Mouse (Mus musculus) CD4-positive helper T cell, adult 2 months (primary cell): ENCODE results near the gene Gm45837.
A peak's percentile ranks its signal among the peaks of the same experiment; 100 is the strongest.

Experiments used
- DNase-seq: peaks from one replicate; pipeline ENCODE4 v3.0.0-alpha.2; 2012; ENCODE audit warnings: low read depth, missing footprints, low spot score

Gm45837 gene

GRCm38 (mm10) chr7:101391909-101392479, 18.7 kb upstream of the Gm45837 start:
- DNase-seq, result no peak

- no peak for DNase-seq
Observed at GRCm38 (mm10) chr7:101393015-101393414, 17.7 kb upstream of the Gm45837 start.

- DNase-seq, result no peak
Observed at GRCm38 (mm10) chr7:101393694-101394504, 16.8 kb upstream of the Gm45837 start.

- DNase-seq, result no peak
Observed at GRCm38 (mm10) chr7:101394569-101394968, 16.1 kb upstream of the Gm45837 start.

GRCm38 (mm10) chr7:101395471-101395870, 15.2 kb upstream of the Gm45837 start:
- no peak for DNase-seq

GRCm38 (mm10) chr7:101397175-101397574, 13.5 kb upstream of the Gm45837 start:
- DNase-seq, result no peak

GRCm38 (mm10) chr7:101401510-101401909, 9.2 kb upstream of the Gm45837 start:
- DNase-seq, result no peak

GRCm38 (mm10) chr7:101403831-101404230, 6.9 kb upstream of the Gm45837 start:
- no peak for DNase-seq

GRCm38 (mm10) chr7:101412796-101413195, 2.1 kb downstream of the Gm45837 start:
- DNase-seq, result peak; percentile 81

GRCm38 (mm10) chr7:101414209-101414608, 3.5 kb downstream of the Gm45837 start:
- DNase-seq, result peak; percentile 35

- no peak for DNase-seq
Observed at GRCm38 (mm10) chr7:101414661-101415511, 4.2 kb downstream of the Gm45837 start.

GRCm38 (mm10) chr7:101415512-101416100, 4.9 kb downstream of the Gm45837 start:
- no peak for DNase-seq

- DNase-seq, result no peak
Observed at GRCm38 (mm10) chr7:101416391-101416790, 5.7 kb downstream of the Gm45837 start.

- peak; percentile 43 for DNase-seq
Observed at GRCm38 (mm10) chr7:101419013-101419770, 8.5 kb downstream of the Gm45837 start.

- DNase-seq, result no peak
Observed at GRCm38 (mm10) chr7:101421529-101421928, 10.8 kb downstream of the Gm45837 start, which contains the start of gene Pde2a. Gene Pde2a (plus strand): TSS chr7:101421691.

GRCm38 (mm10) chr7:101422069-101422468, 11.4 kb downstream of the Gm45837 start:
- no peak for DNase-seq

- DNase-seq, result no peak
Observed at GRCm38 (mm10) chr7:101422646-101423045, 12.0 kb downstream of the Gm45837 start.

GRCm38 (mm10) chr7:101423970-101424369, 13.3 kb downstream of the Gm45837 start:
- DNase-seq, result no peak

GRCm38 (mm10) chr7:101426692-101427091, 16.0 kb downstream of the Gm45837 start:
- DNase-seq, result no peak

GRCm38 (mm10) chr7:101427736-101428135, 17.1 kb downstream of the Gm45837 start:
- DNase-seq, result peak; percentile 47

- no peak for DNase-seq
Observed at GRCm38 (mm10) chr7:101435038-101435437, 24.4 kb downstream of the Gm45837 start.
